Mouse (Mus musculus): ENCODE measurements around the gene Bmpr2.
"Not testable (repeated sequence)": the region's sequence is repeated elsewhere in the genome, so short reads cannot be mapped to it uniquely, and the experiment has no call there.

Bmpr2 gene

GRCm38 (mm10) chr1:59763164-59763768 is at the start of gene Bmpr2:
Bmpr2 (plus strand) TSS chr1:59763400.
- DNase-seq, result peak; percentile 92

DNA sequence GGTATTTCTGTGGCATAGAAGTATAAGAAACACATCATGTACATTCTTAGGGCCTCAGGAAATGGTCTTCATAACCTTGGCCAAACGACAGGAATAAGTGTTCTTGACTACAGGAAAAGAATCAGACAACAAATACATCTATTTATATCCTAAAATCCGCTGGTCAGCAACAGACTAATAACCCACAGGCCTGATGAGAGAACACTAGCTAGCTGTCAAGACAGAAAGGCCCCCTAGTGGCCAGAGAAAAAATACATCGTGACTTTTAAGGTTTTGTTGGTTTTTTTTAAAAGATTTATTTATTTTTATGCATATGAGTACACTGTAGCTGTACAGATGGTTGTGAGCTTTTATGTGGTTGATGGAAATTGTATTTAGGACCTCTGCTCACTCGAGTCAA is 43.3 kb upstream of the Bmpr2 start:
- peak; percentile 64 for DNase-seq

DNA sequence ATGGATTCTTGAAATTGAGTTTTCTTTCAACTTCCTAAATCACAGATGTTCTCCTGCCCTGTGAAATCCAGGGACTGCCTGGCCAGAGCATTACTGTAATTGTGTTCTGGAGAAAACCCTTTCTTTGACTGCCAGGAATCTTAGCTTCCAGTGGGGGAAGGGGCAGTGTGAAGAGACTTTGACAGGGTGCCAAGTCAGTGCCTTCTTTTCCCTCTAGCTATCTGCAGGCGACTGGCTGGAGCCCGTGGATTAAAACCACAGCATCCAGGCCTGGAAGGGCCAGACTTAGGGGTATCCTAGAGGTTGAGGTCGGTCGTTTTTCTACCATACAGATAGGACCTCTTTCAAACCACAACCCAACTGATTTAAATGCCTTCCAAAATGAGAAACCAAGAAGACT is 37.5 kb upstream of the Bmpr2 start:
- DNase-seq, result no peak

GRCm38 (mm10) chr1:59730106-59730505 is 33.1 kb upstream of the Bmpr2 start:
- no peak for DNase-seq

DNA sequence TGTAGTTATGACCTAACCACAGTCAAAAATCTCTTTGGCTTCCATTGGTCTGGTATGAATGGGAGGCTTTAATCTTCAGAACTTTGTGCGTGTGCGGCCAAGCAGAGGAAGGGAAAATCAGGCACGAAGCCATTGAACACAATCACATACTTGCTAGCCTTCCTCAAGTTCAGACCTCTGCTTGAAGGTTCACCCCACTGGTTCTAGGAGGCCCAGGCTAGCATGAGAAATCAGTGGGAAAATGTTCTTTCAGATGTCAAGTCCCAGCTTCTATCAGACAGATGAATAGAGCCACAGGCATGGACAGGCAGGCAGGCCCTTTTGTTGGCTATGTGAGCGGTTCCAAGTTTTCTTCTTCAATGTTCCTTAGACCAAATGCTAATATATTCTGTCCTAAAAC is 32.5 kb upstream of the Bmpr2 start:
- no peak for DNase-seq

DNA sequence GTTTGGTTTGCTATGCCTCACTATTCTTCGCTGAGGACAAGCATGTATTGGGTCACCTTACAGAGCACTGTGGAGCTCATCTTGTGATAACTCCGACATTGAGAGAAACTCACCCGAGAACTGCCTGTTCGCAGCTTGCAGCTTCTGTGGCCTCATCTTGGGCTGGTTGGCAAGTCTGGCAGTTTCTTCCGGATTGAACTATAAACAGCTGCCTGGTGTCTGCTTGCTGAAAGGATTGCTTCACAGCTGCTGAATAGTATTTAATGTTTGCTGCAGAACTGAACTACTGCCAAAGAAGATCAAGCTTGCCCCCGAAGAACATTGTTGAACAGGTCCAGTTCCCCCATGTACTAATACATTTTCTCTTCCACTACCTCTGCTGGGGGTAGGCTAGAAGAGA is 29.1 kb upstream of the Bmpr2 start:
- DNase-seq, result no peak

DNA sequence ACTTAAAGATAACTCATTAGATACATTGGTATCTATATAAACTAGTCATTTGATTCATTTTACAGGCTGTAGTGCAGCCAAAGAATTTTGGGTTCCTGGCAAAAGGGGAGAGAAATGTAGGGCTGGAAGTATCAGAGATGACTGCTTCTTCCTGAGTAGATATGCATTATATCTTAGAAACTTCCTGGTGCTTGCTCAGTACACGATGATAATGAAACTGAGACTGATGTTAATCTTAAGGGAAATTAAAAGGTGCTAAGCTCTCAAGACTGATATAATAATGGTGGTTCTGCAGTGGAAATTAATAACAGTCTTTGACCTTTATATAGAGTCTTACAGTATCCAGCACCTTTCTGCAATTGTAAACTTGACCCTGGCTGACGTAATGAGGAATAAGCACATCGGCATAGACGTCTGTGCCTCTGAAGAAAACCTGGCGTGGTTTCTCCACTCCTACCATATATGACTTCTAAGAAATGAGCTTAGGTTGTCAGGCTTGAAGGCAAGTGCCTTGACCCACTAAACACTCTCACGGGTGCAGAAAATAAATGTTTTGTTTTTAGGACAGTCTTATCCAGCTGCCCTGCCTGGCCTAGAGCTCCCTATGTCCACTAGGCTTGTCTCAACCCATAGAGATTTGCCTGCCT is 24.3 kb upstream of the Bmpr2 start:
- no peak for DNase-seq

- no peak for DNase-seq
These were observed 23.4 kb upstream of the Bmpr2 start for GRCm38 (mm10) chr1:59739577-59740354.

DNA sequence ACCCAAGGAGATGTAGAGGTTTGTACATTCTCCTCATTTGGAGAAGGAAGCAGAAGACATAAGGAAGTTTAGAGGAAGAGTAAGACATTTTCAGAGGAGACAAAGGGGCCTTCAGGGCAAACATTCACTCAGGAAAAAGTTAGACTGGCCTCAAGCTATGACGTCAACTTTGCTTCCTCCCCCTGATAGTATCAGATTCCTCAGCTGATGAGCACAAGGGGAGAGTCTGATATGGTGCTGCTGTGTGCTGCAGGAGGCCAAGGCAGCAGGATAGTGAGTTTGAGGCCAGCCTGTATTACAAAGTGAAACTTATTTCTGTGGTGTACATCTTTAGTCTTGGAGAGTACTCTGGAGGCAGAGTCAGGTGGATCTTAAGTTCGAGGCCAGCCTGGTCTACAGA is 14.2 kb upstream of the Bmpr2 start:
- DNase-seq, result no peak

- not testable (repeated sequence) for DNase-seq
These were observed 13.5 kb upstream of the Bmpr2 start for GRCm38 (mm10) chr1:59749724-59750123.

GRCm38 (mm10) chr1:59755298-59755697 is 7.9 kb upstream of the Bmpr2 start:
- DNase-seq, result no peak

DNA sequence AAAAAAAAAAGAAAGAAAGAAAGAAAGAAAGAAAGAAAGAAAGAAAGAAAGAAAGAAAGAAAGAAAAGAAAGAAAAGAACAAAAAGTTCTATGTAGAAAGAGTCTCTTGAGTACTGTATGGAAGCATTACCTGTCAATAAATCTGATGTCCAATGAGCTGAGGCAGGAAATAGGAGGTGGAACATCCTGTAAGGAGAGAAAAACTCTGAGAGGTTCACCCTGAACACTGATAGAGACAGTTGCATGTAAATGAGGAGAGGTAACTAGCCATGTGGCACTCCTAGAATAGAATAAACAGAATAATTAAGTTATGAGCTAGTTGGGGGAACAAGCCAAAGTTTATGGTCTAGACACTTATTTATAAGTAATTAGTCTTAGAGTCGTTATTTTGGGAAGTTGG is 4.9 kb upstream of the Bmpr2 start:
- no peak for DNase-seq

DNA sequence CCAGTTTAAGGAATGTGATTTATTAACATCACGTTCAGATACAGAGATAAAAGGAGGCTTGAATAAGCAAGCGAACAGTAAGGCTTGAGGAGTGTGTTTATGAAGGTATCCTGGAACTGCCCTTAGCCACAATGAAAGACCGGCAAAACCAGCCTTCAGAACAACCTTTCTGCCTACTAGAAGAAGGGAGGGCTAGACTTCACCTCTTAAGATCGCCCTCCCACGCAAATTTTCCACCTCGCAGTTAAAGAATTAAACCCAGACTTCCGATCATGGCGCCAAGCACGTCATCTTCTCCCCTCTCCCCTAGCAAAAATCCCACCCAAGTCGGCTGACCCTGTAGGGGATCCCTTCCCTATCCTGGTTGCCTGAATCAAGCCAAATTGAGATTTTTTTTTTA is 992 bp upstream of the Bmpr2 start:
- DNase-seq, result peak; percentile 68

- peak; percentile 81 for DNase-seq
These were observed 493 bp upstream of the Bmpr2 start for GRCm38 (mm10) chr1:59762651-59763163.

DNA sequence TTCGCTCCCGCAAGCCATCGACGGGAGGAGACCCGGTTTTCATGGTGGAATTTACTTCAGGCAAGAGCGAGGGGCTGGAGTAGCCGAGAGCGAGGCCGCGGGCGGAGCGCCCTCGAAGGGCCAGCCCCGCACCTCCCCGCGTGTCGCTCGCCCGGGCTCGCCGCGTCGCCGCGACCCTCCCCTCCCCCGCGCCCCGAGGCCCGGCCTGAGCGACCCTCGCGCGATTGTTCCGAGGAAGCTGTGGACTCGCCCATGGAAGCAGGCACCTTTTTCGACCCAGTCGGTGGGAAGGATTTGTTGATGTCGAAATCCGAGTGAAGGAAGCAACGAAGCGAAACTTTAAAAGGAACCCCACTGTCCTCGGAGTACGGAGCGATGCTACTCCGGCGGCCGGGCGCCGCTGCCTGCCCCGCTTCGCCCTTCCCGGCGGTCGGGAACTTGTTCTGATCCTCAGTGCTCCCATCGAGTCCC is 616 bp downstream of the Bmpr2 start:
- DNase-seq, result peak; percentile 77

DNA sequence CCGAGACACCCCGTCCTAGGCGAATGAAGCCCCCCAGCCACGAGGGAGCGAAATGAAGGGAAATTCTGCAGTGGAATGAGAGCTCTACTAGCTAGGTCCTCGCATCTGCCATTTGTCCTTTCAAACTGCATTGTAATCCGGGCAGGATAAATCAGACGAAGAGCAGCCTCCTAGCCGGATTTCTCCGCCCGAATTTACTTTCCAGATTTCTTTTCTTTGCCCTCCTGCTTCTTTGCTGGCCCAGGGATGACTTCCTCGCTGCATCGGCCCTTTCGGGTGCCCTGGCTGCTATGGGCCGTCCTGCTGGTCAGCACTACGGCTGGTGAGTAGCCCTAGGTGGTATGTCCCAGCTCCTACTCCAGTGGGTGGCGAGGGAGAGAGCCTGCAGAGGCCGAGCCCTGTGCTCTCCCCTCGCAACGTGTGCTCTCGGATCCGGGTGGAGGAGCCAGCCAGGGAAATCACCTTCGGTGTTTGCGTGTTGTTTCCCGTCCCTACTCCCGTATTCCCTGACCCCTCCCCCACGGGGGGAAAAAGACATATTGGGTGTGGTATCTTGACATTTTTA is 1.3 kb downstream of the Bmpr2 start:
- DNase-seq, result peak; percentile 70

DNA sequence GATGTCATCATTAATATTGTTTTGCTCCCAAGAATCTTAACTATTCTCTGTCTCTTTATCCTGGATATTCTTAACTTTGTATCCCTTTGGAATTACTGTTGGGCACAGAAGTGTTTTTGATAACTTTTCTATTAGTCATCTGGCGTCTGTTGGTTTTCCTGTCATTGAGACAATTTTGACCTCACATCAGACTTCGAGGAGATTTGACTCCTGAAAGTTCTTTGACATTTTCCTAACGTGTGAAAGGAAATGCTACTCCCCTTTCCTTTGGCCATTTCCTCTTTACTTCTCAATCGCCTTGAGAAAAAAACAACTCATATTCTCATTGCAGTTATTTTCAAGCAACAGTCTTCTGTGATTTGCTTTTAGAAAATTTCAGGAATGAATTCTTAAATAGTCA is 2.1 kb downstream of the Bmpr2 start:
- DNase-seq, result no peak

DNA sequence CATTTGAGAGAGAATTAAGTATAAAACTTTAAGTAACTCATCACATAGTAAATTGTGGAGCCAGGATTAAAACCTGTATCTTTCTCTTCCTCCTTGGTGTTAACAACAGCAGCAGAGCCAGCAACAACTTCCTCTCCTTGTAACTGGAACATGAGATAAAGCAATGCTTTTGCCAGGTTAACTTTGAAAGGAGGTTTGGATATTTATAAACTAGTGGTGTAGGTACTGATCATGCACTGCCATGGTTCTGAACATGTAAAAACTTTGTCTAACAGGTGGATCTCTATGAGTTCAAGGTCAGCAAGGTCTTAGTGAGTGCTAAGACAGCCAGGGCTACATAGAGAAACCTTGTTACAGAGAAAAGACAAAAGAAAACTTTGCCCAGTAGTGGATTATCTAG is 3.4 kb downstream of the Bmpr2 start:
- DNase-seq, result no peak

GRCm38 (mm10) chr1:59771871-59772270 is 8.7 kb downstream of the Bmpr2 start:
- no peak for DNase-seq

DNA sequence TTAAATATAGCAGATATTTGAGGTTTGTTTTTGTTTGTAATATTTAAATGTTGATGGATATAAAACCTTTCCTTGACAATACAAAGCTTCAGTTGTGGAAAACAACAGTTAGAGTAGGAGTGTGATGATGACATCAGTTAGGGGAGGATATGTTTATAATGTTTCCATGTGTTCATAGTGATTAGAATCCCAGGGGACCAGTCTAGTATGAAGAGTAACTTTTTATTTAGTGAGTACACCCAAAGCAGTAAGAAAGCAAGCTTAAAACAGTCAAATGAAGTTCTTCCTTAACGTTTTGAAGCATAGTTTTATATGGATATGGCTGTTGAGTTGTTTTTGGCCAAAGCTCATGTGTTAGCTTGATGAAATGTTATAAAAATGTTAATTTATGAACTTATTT is 17.9 kb downstream of the Bmpr2 start:
- no peak for DNase-seq

GRCm38 (mm10) chr1:59788975-59789374 is 25.8 kb downstream of the Bmpr2 start:
- no peak for DNase-seq

DNA sequence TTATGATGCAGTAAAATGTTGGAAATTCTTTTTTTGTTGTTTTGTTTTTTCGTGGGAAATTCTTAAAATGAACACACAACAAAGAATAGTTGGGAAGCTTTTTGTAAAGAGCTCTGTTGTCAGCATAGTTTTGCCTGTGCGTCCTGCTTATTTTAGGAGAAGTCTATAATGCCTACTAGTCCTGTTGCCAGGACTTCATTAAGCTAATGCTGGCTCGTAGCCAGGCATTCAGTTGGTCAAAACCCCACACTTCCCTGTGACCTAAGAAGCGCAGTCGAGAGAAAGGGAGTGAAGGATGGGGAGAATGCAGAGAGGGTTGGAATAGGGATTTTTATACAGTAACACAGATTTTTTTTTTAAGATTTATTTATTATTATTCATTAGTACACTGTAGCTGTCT is 26.5 kb downstream of the Bmpr2 start:
- no peak for DNase-seq

DNA sequence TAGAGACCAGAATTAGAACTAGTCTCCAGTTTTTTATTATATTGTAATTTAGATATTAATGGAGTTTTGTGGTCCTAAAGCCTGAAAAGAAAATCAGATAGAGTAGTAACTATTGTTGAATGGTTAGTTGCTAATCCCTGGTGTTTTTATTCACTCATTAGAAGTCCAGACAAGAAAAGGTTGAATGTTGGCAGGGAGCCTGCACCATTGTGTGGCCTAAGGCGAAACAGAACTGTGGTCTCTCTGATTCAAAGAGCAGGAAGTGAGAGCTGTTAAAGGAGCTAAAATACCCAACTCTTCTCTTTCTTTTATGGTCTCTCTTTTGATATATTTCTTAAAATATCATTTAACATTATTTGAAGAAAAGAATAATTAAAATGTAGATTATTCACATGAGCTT is 32.1 kb downstream of the Bmpr2 start:
- DNase-seq, result no peak

- no peak for DNase-seq
These were observed 34.7 kb downstream of the Bmpr2 start for GRCm38 (mm10) chr1:59797865-59798264.

Measured in embryo, embryonic 11 days (tissue).